Mouse (Mus musculus) ES-Bruce4 (cell line): Measurements from ENCODE around the gene Aida.

Experiments
- CTCF ChIP-seq: IDR thresholded peaks from one replicate; pipeline ENCODE4 v1.8.1; 2011; ENCODE audit warnings: low read depth, low read length
- POLR2A ChIP-seq: IDR thresholded peaks from one replicate; pipeline ENCODE4 v1.8.1; 2011; ENCODE audit warnings: low read length; ENCODE audit not compliant: insufficient read depth

DNA sequence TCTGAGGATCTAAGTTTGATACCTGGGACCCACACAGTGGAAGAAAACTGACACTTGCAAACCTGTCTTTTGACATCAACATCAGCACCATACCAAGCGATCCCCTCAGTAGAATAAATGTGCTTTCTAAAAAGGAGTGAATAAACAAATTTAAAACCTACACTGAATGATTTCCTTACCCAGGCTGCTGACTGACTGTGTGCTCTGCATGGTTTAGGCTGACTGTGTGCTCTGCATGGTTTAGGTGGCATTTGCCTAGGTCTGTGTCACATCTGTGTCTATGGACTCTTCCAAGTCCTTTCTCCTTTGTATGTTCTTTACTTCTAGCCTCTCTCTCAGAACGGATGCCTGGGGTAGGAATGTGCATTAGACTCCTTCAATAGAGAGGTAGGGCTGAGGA is 44.6 kb upstream of the Aida start:
- TF ChIP-seq CTCF (no peak), POLR2A (no peak)
